Mouse (Mus musculus) neutrophil, adult 83 days (primary cell): ENCODE data around the gene Gm10309. TPM values are rescaled to one million over a fixed set of nuclear protein-coding genes. Genes with fewer than 3 reads are reported as not detected.

Source experiments
- total RNA-seq, 2 experiments: library from RNA; stranded (reverse); gene quantifications; one replicate each; pipeline ENCODE4 v1.2.4; 2023

The Gm10309 gene
- total RNA-seq = not detected

GRCm38 (mm10) chr17:86505183-86505631 lies at the start of gene Gm10309:
Gene Gm10309 (minus strand): TSS chr17:86505232.

Other genes starting within 250 kb of the Gm10309 start
- gene Epas1, start 248.5 kb upstream of the Gm10309 start, total RNA-seq = under 1 TPM; 0.33 to 0.49 TPM